Mouse (Mus musculus): ENCODE measurements around the gene Lmtk3. TPM values are rescaled to one million over a fixed set of nuclear protein-coding genes. Genes with fewer than 3 reads are reported as not detected.

Gene Lmtk3
- total and polyA plus RNA-seq, 3 experiments, result 0.19 to 0.34 (median 0.30) TPM

- dilution Hi-C loops (cut with MboI; ENCODE audit: extremely low pct_ligation_motif_present, extremely low pct_unique_long_range_greater_than_20kb, low sequenced_read_pairs), result no loop called here
- no peak overlapping the region for H3K9ac ChIP-seq (ENCODE audit: insufficient read depth, low read depth)
Observed at GRCm38 (mm10) chr7:45741777-45742176, 41.8 kb upstream of the Lmtk3 start.

GRCm38 (mm10) chr7:45742338-45742737, 41.2 kb upstream of the Lmtk3 start:
- no peak overlapping the region for H3K4me3 ChIP-seq (replicated peaks in 1 of 3; ENCODE audit: low read depth in 2 of 3, low read length in 2 of 3, poor library complexity in 1 of 3)
- H3K36me3 ChIP-seq (replicated peaks in 1 of 2; ENCODE audit: control insufficient read depth in 1 of 2, insufficient read depth in 1 of 2, low read length in 1 of 2), result no peaks in the 10 kb centered on the region
- peak overlapping the region; percentile 30; the same call in 1 of the 2 replicates for H3K4me2 ChIP-seq (ENCODE audit: insufficient read depth, low read depth, poor library complexity, severe bottlenecking)
- H3K27me3 ChIP-seq (replicated peaks), result peaks cover 12% of the 10 kb centered on the region
- H3K79me2 ChIP-seq (replicated peaks; ENCODE audit: control insufficient read depth, extremely low read depth, insufficient read depth, poor library complexity, severe bottlenecking), result no peaks in the 10 kb centered on the region
- H3K9me3 ChIP-seq (replicated peaks; ENCODE audit: low read length), result peaks cover 6% of the 10 kb centered on the region
- H3K4me1 ChIP-seq (ENCODE audit: control insufficient read depth in 1 of 2, insufficient read depth in 2 of 2), result peaks cover 5 to 12% of the 10 kb centered on the region in 2 experiments
- H3K27ac ChIP-seq (ENCODE audit: insufficient read depth, low read depth), result no peak overlapping the region
- in situ Hi-C loops (cut with MboI; ENCODE audit: low pct_ligation_motif_present, low pct_unique_long_range_greater_than_20kb, low sequenced_read_pairs), result loop anchor here (5.0 kb wide), 1 partner anchor 60 kb away; no protein-coding TSS in a partner anchor
- DNase-seq (ENCODE audit: extremely low read depth), result peak; percentile 69
- H3K9ac ChIP-seq (ENCODE audit: insufficient read depth, low read depth), result no peak overlapping the region
- dilution Hi-C loops (cut with MboI; ENCODE audit: extremely low pct_ligation_motif_present, extremely low pct_unique_long_range_greater_than_20kb, low sequenced_read_pairs), result no loop called here
- TF ChIP-seq MAX (IDR thresholded peaks at IDR 0.05; ENCODE audit: low read length) (peak; percentile 74), TBP (conservative IDR thresholded peaks at IDR 0.05; ENCODE audit: low read depth, low read length) (no peak), MAZ (IDR thresholded peaks at IDR 0.05; ENCODE audit: low read depth, low read length) (peak; percentile 76; the same call in 1 of the 2 replicates), ZKSCAN1 (IDR thresholded peaks at IDR 0.05; ENCODE audit: borderline replicate concordance, low read depth, low read length) (no peak), USF2 (conservative IDR thresholded peaks at IDR 0.05; ENCODE audit: low read depth, low read length) (no peak), SMC3 (IDR thresholded peaks at IDR 0.05; ENCODE audit: low read depth, low read length) (peak; percentile 63), ZMIZ1 (IDR thresholded peaks at IDR 0.05; ENCODE audit: low read depth, low read length) (no peak), ELF1 (IDR thresholded peaks at IDR 0.05; ENCODE audit: low read depth, low read length) (no peak; the same call in 1 of the 2 replicates), JUND (conservative IDR thresholded peaks at IDR 0.05; ENCODE audit: low read depth, low read length) (no peak), E2F4 (IDR thresholded peaks at IDR 0.05; ENCODE audit: insufficient replicate concordance, low read depth, low read length) (no peak), ZC3H11A (IDR thresholded peaks at IDR 0.05; ENCODE audit: low read depth, low read length) (0 out of 2 replicates have a peak, but pooled peaks have one; percentile 6), GABPA (IDR thresholded peaks at IDR 0.05; ENCODE audit: insufficient replicate concordance, low read depth, low read length) (no peak), MAFK (IDR thresholded peaks at IDR 0.05; ENCODE audit: insufficient replicate concordance, low read length) (no peak), MYC (IDR thresholded peaks at IDR 0.05; ENCODE audit: low read depth, low read length) (no peak), TCF12 (IDR thresholded peaks at IDR 0.05; ENCODE audit: low read depth, low read length) (no peak), MEF2A (IDR thresholded peaks at IDR 0.05; ENCODE audit: borderline replicate concordance, low read depth, low read length) (peak; percentile 28; the same call in 1 of the 2 replicates), ZNF384 (IDR thresholded peaks at IDR 0.05; ENCODE audit: low read depth, low read length) (no peak), IRF4 (IDR thresholded peaks at IDR 0.05; ENCODE audit: low read depth, low read length) (peak; percentile 45), POLR2A (IDR thresholded peaks at IDR 0.05; ENCODE audit: low read depth, low read length) (no peak), NRF1 (IDR thresholded peaks at IDR 0.05; ENCODE audit: low read depth, low read length) (no peak), CHD2 (IDR thresholded peaks at IDR 0.05; ENCODE audit: low read length) (no peak), SIN3A (IDR thresholded peaks at IDR 0.05; ENCODE audit: low read length) (peak; percentile 61; the same call in 1 of the 2 replicates), RAD21 (IDR thresholded peaks at IDR 0.05; ENCODE audit: low read depth, low read length) (peak; percentile 49), CTCF (conservative IDR thresholded peaks at IDR 0.05 in 1 of 2, IDR thresholded peaks at IDR 0.05 in 1 of 2; ENCODE audit: low read depth in 2 of 2, low read length in 2 of 2) (peak in 1 of 2 experiments; percentile 74; a peak in 2 of 4 replicates), BHLHE40 (IDR thresholded peaks at IDR 0.05; ENCODE audit: low read depth, low read length) (peak; percentile 94), MXI1 (IDR thresholded peaks at IDR 0.05; ENCODE audit: low read depth, low read length) (peak; percentile 67; the same call in 1 of the 2 replicates)

More at GRCm38 (mm10) chr7:45741777-45742176, 41.8 kb upstream of the Lmtk3 start:
- H3K79me2 ChIP-seq (replicated peaks; ENCODE audit: control insufficient read depth, extremely low read depth, insufficient read depth, poor library complexity, severe bottlenecking), result no peaks in the 10 kb centered on the region
- no peak for DNase-seq (ENCODE audit: extremely low read depth)
- H3K27ac ChIP-seq (ENCODE audit: insufficient read depth, low read depth), result no peak overlapping the region
- H3K4me3 ChIP-seq (replicated peaks in 1 of 3; ENCODE audit: low read depth in 2 of 3, low read length in 2 of 3, poor library complexity in 1 of 3), result no peak overlapping the region
- H3K4me1 ChIP-seq (ENCODE audit: control insufficient read depth in 1 of 2, insufficient read depth in 2 of 2), result peaks cover 5 to 12% of the 10 kb centered on the region in 2 experiments
- no peak overlapping the region for H3K4me2 ChIP-seq (ENCODE audit: insufficient read depth, low read depth, poor library complexity, severe bottlenecking)
- in situ Hi-C loops (cut with MboI; ENCODE audit: low pct_ligation_motif_present, low pct_unique_long_range_greater_than_20kb, low sequenced_read_pairs), result loop anchor here (5.0 kb wide), 1 partner anchor 61 kb away; no protein-coding TSS in a partner anchor
- peaks cover 4% of the 10 kb centered on the region for H3K9me3 ChIP-seq (replicated peaks; ENCODE audit: low read length)
- no peak for TF ChIP-seq USF2 (conservative IDR thresholded peaks at IDR 0.05; ENCODE audit: low read depth, low read length)
- TF ChIP-seq ELF1 (IDR thresholded peaks at IDR 0.05; ENCODE audit: low read depth, low read length), result no peak
- no peak for TF ChIP-seq IRF4 (IDR thresholded peaks at IDR 0.05; ENCODE audit: low read depth, low read length)
- TF ChIP-seq RAD21 (IDR thresholded peaks at IDR 0.05; ENCODE audit: low read depth, low read length), result no peak
- TF ChIP-seq E2F4 (IDR thresholded peaks at IDR 0.05; ENCODE audit: insufficient replicate concordance, low read depth, low read length), result no peak
- TF ChIP-seq HCFC1 (IDR thresholded peaks at IDR 0.05; ENCODE audit: low read depth, low read length), result no peak
- no peak for TF ChIP-seq RCOR1 (conservative IDR thresholded peaks at IDR 0.05; ENCODE audit: low read depth, low read length)
- TF ChIP-seq ETS1 (conservative IDR thresholded peaks at IDR 0.05; ENCODE audit: low read depth, low read length), result no peak
- no peak for TF ChIP-seq MXI1 (IDR thresholded peaks at IDR 0.05; ENCODE audit: low read depth, low read length)
- no peak for TF ChIP-seq EP300 (IDR thresholded peaks at IDR 0.05; ENCODE audit: low read length)
- TF ChIP-seq NELFE (IDR thresholded peaks at IDR 0.05; ENCODE audit: low read depth, low read length), result no peak
- TF ChIP-seq ZMIZ1 (IDR thresholded peaks at IDR 0.05; ENCODE audit: low read depth, low read length), result no peak
- TF ChIP-seq TCF12 (IDR thresholded peaks at IDR 0.05; ENCODE audit: low read depth, low read length), result no peak
- TF ChIP-seq CTCF (conservative IDR thresholded peaks at IDR 0.05 in 1 of 2, IDR thresholded peaks at IDR 0.05 in 1 of 2; ENCODE audit: low read depth in 2 of 2, low read length in 2 of 2), result no peak
- no peak for TF ChIP-seq ZNF384 (IDR thresholded peaks at IDR 0.05; ENCODE audit: low read depth, low read length)
- TF ChIP-seq CHD1 (IDR thresholded peaks at IDR 0.05; ENCODE audit: low read depth, low read length), result no peak
- TF ChIP-seq USF1 (IDR thresholded peaks at IDR 0.05; ENCODE audit: low read depth, low read length), result no peak
- no peak for TF ChIP-seq SMC3 (IDR thresholded peaks at IDR 0.05; ENCODE audit: low read depth, low read length)
- TF ChIP-seq SIN3A (IDR thresholded peaks at IDR 0.05; ENCODE audit: low read length), result no peak
- peaks cover 12% of the 10 kb centered on the region for H3K27me3 ChIP-seq (replicated peaks)
- H3K36me3 ChIP-seq (replicated peaks in 1 of 2; ENCODE audit: control insufficient read depth in 1 of 2, insufficient read depth in 1 of 2, low read length in 1 of 2), result no peaks in the 10 kb centered on the region
